Mouse (Mus musculus) forelimb bud, embryonic 11.5 days (tissue): ENCODE data around the gene F2rl2.
A peak's percentile ranks its signal among the peaks of the same experiment; 100 is the strongest.

ENCODE experiments used
- DNase-seq: peaks from one replicate; pipeline ENCODE4 v3.0.0-alpha.2; 2012; ENCODE audit warnings: low read depth, low spot score

Gene F2rl2

GRCm38 (mm10) chr13:95703376-95703775 lies 6.7 kb downstream of the F2rl2 start:
- DNase-seq = no peak

DNA sequence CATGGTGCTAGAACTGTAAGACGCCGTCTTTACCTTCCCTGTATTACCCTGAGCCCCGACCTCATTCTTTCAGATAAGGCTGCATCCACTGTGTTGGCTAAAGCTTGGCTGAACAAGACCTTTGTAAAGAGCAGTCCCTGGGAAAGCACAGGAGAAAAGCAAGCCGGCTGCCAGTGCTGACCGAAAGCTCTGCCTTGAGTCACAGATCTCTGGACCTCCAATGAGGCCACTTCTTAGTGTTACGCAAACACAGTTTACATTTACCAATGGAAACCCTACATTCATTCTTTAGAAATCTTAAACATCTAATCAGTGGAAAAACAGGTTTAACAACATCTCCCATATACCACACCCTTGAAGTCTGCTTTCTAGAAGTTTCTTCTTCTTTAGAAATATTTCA lies 8.9 kb downstream of the F2rl2 start:
- no peak for DNase-seq

DNA sequence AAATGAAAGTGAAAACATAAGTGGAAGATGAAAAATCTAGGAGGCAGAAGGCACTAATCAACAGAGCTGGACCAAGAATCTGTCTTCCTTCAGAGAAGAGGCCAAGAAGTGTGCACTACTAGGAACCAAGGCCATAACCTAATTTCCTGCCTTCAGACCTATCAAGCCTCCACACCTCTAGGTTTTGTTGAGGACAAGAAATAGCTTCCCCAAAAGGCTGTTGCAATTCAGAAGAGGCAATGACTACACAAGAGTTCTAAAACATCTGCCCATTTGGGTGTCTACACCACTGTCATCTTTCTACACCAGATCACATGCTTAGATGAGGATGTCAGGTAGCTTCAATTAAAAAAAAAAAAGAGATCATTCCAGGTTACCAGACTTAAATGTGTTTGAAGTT lies 15.4 kb downstream of the F2rl2 start:
- DNase-seq = no peak

GRCm38 (mm10) chr13:95712570-95713268 lies 16.1 kb downstream of the F2rl2 start:
- DNase-seq = no peak

- DNase-seq = no peak
Observed at GRCm38 (mm10) chr13:95714271-95714975, 17.8 kb downstream of the F2rl2 start.

DNA sequence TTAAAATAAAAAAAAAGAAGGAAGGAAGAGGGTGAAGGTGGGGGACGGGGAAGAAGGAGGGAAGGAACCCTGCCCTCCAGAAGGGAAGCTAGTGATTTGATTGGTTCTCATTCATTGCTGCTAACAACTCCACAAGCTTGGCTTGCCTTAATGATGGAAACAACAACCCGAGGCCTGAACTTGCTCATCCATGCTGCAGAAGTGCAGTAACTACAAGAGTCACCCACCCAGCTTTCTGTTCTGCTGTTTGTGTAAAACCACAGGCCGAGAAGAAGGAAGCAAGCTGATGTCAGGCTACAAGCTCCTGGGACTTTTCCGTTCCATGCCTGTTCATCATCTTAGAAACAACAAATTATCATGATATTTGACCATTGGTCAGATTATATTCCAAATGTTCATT lies 18.7 kb downstream of the F2rl2 start:
- DNase-seq = no peak

- peak; percentile 77 for DNase-seq
Observed at GRCm38 (mm10) chr13:95719320-95720232, 22.9 kb downstream of the F2rl2 start.

- DNase-seq = no peak
Observed at GRCm38 (mm10) chr13:95730491-95730890, 33.8 kb downstream of the F2rl2 start.

GRCm38 (mm10) chr13:95739651-95740050 lies 43.0 kb downstream of the F2rl2 start:
- no peak for DNase-seq

DNA sequence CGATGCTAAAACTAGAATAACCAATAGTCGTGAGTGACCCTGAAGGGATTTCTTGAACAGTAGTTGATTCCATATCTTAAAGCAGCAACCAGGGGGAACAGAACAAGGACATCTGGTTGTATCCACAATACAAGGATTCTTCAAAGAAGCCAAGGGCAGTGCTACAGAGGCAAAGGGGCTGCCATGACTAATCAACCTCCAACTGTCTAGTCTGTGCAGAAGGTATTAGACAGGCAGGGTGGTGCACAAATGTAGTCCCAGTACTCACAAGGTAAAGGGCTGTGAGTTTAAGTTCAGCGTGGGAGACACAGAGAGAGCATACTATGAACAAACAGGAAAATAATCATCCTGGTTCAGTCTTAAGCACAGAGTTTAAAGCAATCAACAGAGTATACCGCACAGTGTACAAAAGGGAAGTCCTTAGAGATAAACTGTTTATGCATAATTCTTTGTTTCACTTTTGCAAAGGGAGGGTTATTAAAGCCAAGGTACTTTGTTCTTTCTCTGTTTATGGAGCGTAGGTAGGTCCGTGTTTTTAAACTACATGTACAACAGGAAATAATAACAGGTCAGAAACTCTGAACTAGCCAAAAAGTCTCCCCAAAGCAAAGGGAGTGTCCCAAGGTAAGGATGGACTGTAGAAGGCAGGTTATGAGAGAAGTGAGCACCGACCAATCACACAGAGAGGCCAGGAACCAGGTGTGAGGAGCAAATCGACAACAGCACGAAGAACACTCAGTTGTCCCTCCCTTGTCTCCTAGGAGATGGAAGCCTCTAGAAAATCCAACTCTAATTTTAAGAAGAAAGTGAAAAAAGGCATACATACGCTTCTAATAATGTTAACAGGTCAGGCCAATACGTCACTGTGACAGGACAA lies 45.4 kb downstream of the F2rl2 start:
- no peak for DNase-seq

DNA sequence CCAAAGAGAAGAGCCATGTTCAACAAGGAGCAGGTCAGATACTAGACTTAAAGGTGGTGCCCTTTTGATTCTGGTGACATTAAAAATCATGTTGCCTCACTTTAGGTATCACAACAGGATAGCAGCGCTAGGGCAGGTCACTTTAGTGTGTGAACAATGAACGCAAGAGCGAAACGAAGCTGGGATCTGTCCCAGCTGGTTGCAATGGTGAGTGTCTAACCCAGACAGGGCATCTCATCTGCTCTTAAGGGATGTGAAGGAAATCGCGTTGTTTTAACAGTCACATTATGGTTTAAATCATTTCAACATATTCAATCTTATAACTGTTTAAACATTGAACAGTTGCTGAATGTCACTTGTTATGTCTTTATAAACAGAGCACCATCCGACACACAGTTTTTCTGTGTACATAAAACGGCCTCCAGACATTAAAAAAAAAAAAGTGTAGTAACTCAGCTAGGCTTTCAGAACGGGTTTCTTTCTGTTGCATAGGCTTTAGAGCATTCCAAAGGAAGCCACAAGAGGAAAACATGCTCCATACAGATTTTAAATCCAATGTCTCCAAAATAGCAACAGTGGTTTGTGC lies 46.3 kb downstream of the F2rl2 start:
- DNase-seq = no peak

DNA sequence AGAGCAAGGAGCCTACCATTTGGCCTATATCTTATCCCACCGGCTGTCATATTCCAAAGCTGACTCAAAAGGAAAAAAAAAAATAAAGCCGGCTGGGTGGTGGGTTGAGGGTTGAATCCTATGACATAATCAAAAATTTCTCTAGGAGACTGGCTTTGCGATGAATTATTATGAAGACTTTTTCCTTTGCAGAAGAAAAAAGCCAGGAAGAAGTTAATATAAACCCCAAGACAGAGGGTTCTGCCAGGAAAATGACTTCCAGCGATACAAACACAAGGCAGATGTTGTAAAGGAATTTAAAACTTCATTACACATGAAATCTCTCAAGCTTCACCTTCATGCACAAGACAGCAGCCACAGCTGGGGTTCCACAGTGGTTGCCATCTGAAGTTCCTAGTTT lies 48.8 kb downstream of the F2rl2 start:
- DNase-seq = no peak

DNA sequence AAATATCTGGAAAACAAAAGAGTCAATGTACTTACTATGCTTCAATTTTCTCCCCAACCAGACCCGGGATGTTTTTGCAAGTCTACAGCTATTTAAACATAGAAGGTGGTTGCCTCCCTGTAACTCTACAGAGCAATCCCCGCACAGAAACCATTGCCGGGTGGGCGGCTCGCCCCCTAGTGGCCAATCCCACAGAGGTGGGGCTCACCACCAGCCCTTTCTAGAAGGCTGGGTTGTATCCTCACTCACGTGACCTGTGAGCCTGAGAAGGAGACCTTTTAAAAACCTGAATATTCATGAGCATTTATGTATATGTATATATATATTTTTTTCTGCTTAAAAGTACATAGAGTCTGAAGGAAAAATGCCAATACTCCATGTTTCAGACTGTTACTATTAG lies 49.9 kb downstream of the F2rl2 start:
- peak; percentile 43 for DNase-seq

DNA sequence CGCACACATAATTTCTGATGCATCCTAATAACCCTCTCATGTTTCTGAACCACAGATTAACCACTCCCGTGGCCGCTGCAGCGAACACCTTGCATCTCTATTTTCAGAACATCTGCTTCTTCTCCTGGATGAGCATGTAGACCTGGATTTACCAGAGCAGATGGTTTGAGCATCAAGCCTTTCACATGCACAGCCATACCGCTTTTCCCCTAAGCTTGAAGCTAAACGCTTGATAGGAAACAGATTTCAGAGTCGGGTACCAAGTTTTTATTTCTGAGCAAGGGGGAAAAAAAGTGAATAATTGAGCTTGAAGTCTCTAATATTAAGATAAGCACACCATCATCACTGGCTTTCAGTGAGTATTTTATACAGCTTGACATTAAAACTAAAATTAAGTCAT lies 50.4 kb downstream of the F2rl2 start:
- DNase-seq = no peak

DNA sequence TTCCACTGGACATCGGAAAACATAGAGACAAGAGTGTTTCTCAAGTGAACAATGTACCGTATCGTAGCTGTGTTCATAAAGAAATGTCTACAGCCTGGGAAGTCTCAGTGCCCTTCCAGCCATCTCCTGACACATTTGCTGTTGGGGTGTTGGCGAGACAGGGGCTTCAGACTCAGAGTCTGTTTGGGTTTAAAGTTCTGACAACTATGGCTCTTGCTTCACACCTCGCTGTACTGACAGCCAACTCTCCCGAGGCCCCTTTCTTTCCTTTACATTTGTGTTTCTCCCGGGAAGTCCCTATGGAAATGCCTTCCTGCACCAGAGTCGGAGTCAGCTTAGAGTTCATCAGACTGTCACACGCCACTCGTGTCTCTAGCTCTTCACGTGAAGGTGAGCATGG lies 50.9 kb downstream of the F2rl2 start:
- no peak for DNase-seq
